Mouse (Mus musculus) G1E (cell line): ENCODE measurements around the gene Arhgap11a.

Source experiments
- CTCF ChIP-seq: IDR thresholded peaks from 2 replicates; pipeline ENCODE4 v1.5.1; 2012; ENCODE audit warnings: low read depth, low read length, inconsistent platforms, mixed read lengths
- GATA1 ChIP-seq: IDR thresholded peaks from 2 replicates; pipeline ENCODE4 v1.6.1; 2012; ENCODE audit warnings: borderline replicate concordance, low read length, inconsistent platforms, mixed read lengths
- TAL1 ChIP-seq: conservative IDR thresholded peaks from 2 replicates; pipeline ENCODE4 v1.6.1; 2012; ENCODE audit warnings: low read depth, low read length, inconsistent platforms, mixed read lengths

GRCm38 (mm10) chr2:113788821-113789387 is 59.6 kb downstream of the Arhgap11a start:
- TF ChIP-seq CTCF (no peak), TAL1 (no peak), GATA1 (no peak)
